Mouse (Mus musculus) midbrain, embryonic 13.5 days (tissue): ENCODE measurements around the gene Dnajc2. TPM values are rescaled to one million over a fixed set of nuclear protein-coding genes. Genes with fewer than 3 reads are reported as not detected.

Experiments used
- ATAC-seq: fragments of 200-750 bp; cut with Nextera tagmentation; 2 replicates; pipeline ENCODE4 v1.8.0; 2017; ENCODE audit warnings: mild to moderate bottlenecking, moderate TSS enrichment, moderate library complexity
- H3K27ac ChIP-seq: fragments of 300-500 bp; sonication (generic); 2 replicates; pipeline ENCODE4 v1.5.1; 2015; ENCODE audit warnings: inconsistent platforms, mild to moderate bottlenecking, moderate library complexity
- H3K27me3 ChIP-seq: fragments of 300-500 bp; sonication (generic); 2 replicates; pipeline ENCODE4 v1.6.1; 2015; ENCODE audit warnings: mild to moderate bottlenecking, inconsistent platforms
- H3K36me3 ChIP-seq: fragments of 300-500 bp; sonication (generic); 2 replicates; pipeline ENCODE4 v1.6.1; 2015; ENCODE audit warnings: mild to moderate bottlenecking, inconsistent platforms
- H3K4me1 ChIP-seq: fragments of 300-500 bp; sonication (generic); replicated peaks from 2 replicates; pipeline ENCODE4 v1.6.1; 2015; ENCODE audit warnings: inconsistent platforms
- H3K4me2 ChIP-seq: fragments of 300-500 bp; sonication (generic); replicated peaks from 2 replicates; pipeline ENCODE4 v1.6.1; 2015; ENCODE audit warnings: moderate library complexity, mild to moderate bottlenecking, inconsistent platforms
- H3K4me3 ChIP-seq: fragments of 300-500 bp; sonication (generic); replicated peaks from 2 replicates; pipeline ENCODE4 v1.5.1; 2015; ENCODE audit warnings: mild to moderate bottlenecking, inconsistent platforms
- H3K9ac ChIP-seq: fragments of 300-500 bp; sonication (generic); replicated peaks from 2 replicates; pipeline ENCODE4 v1.6.1; 2015; ENCODE audit warnings: mild to moderate bottlenecking, inconsistent platforms
- H3K9me3 ChIP-seq: fragments of 300-500 bp; sonication (generic); 2 replicates; pipeline ENCODE4 v1.6.1; 2016; ENCODE audit warnings: mild to moderate bottlenecking, inconsistent platforms
- WGBS: fragments of 180-500 bp; shearing (Covaris S2); methylation state at CpG from one replicate; pipeline ENCODE4 v1.1.7; 2015; 5-methylcytosine and 5-hydroxymethylcytosine counted together
- polyA plus RNA-seq: library from polyadenylated mRNA; unstranded; fragments of >200 nt; fragmentation: Nextera tagmentation; extraction: Ambion mirVana; gene quantifications from 2 replicates; pipeline ENCODE4 v1.2.1, GENCODE M21; 2015

The Dnajc2 gene
- polyA plus RNA-seq, 1 experiment from 2014 or later: 81.1 TPM

DNA sequence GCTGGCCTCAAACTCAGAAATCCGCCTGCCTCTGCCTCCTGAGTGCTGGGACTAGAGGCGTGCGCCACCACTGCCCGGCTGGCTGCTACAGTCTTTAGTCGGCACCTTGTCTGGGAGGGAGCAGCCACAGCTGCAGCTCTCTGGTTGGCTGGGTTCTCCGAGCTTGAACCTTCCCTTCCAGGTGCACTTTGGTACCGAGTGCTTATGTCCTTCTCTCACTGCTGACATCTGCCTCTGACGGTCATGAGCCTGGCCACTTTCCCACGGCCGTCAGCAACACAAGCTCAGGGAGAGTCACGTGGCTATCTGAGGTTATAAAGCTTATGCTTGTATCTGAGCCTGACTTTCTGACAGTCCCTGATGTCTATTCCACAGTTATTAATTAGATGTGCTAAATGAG lies 45.9 kb downstream of the Dnajc2 start:
- WGBS: 93% methylated on average over 11 of the region's 11 CpGs
- Histone ChIP-seq H3K27me3 (no peaks in the 10 kb centered on the region), H3K9me3 (no peaks in the 10 kb centered on the region), H3K4me1 (peaks cover 18% of the 10 kb centered on the region), H3K27ac (no peak overlapping the region), H3K4me2 (no peak overlapping the region), H3K36me3 (peaks cover 50% of the 10 kb centered on the region), H3K4me3 (no peak overlapping the region), H3K9ac (no peak overlapping the region)
- ATAC-seq: no peak

DNA sequence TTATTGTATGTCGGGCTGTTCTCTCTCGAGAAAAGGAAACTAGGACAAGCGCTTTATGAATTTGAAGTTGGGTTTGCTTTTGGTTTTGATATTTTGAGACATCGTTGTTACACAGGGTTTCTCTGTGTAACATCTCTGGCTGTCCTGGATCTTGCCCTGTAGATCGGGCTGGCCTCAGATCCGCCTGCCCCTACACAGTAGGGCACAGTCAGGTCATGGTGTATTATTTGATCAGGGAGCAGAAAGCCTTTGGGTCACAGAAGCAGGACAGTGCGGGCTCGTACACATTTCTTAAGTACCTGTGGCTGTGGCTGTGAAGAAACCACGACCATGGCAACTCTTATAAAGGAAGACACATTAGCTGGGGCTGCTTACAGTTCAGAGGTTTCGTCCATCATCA lies 47.4 kb downstream of the Dnajc2 start:
- no peak for ATAC-seq
- peak overlapping the region; percentile 80; the same call in 1 of the 2 replicates for H3K27ac ChIP-seq

DNA sequence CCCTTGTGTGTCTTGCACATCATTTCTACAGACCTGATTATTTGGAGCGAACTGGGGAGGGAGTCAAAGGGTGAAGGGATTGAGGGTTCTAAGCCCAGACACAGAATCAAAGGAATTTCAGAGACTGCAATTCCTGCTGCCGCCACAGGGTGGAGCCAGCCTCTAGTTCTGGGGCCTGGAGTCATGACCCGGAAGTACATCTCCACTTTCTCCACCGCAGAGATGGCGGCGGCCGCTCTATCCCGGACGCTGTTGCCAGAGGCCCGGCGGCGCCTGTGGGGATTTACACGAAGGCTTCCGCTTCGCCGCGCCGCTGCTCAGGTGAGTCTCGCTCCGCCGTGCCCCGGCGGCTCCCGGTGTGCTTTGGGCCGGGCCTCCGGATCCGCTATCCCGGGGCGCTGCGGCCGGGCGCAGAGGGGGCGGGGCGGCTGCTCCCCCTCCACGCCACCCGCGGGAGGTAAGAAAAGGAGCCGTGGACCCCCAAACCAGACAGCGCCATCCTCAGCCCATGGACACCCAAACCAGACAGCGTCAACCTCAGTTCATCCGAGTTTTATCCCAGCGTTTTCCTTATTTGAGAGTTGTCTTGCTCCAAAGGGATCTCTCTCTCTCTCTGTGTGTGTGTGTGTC lies 48.0 kb downstream of the Dnajc2 start, which contains the start of gene Pmpcb:
Gene Pmpcb, plus strand, starts transcription at position 186 of the 630 bp plus-strand sequence.
- Histone ChIP-seq H3K4me1 (peaks cover 39% of the 10 kb centered on the region), H3K9ac (peak within 1 kb of the TSS; percentile 91), H3K9me3 (no peaks in the 10 kb centered on the region), H3K4me2 (peak within 1 kb of the TSS; percentile 95), H3K36me3 (peaks cover 31% of the 10 kb centered on the region), H3K27me3 (no peaks in the 10 kb centered on the region), H3K4me3 (peak within 1 kb of the TSS; percentile 92), H3K27ac (peak within 1 kb of the TSS; percentile 80)
- under 1% methylated on average over 42 of the region's 42 CpGs for WGBS
- peak; percentile 77 for ATAC-seq

More for the DNA sequence above, 47.4 kb downstream of the Dnajc2 start:
- Histone ChIP-seq H3K4me2 (peak overlapping the region; percentile 95), H3K9ac (peak overlapping the region; percentile 91), H3K36me3 (peaks cover 35% of the 10 kb centered on the region), H3K4me3 (peak overlapping the region; percentile 92), H3K27me3 (no peaks in the 10 kb centered on the region), H3K9me3 (no peaks in the 10 kb centered on the region), H3K4me1 (peaks cover 33% of the 10 kb centered on the region)
- WGBS: 33% methylated on average over 10 of the region's 10 CpGs

DNA sequence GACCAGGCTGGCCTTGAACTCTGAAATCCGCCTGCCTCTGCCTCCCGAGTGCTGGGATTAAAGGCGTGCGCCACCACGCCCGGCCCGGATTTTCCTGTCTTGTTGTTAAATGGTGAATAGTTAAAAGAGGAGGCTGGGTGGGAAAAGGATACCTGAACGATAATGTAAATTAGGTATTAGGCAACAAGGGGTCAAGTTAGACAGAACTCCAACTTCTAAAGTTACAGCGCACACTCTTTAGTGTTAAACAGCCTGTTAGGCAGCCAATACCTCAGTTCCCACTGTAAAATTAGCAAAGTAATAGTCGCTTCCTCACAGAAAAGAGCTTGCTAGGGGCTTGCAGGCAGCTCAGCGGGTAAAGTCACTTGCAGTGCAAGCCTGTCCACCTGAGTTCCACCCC lies 49.0 kb downstream of the Dnajc2 start:
- Histone ChIP-seq H3K9me3 (no peaks in the 10 kb centered on the region), H3K4me3 (no peak overlapping the region), H3K27me3 (no peaks in the 10 kb centered on the region), H3K4me2 (no peak overlapping the region), H3K9ac (no peak overlapping the region), H3K4me1 (peaks cover 47% of the 10 kb centered on the region), H3K36me3 (peaks cover 21% of the 10 kb centered on the region), H3K27ac (no peak overlapping the region)
- no peak for ATAC-seq
- 87% methylated on average over 11 of the region's 11 CpGs for WGBS

DNA sequence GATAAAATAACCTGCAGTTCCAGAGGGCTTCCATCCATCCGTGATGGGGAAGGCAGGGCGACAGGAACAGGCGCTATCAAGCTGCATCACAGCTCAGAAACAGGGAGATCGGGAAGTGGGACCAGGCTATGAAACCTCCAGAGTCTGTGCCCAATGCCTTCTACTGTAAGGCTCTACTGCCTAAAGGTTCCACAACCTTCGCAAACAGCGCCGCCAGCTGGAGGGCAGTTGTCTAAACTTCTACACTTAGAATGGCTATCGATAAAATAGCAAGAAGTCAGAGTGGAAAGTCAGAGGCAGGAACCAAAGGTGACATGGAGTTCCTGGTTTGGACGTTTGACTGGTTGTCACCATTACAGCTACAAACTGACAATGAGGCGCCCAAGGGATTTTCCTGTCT lies 49.5 kb downstream of the Dnajc2 start:
- no peak for ATAC-seq
- 30% methylated on average over 10 of the region's 10 CpGs for WGBS
- no peak overlapping the region for H3K27ac ChIP-seq
- H3K4me2 ChIP-seq: no peak overlapping the region; the same call in 1 of the 2 replicates
- no peak overlapping the region for H3K9ac ChIP-seq
- no peaks in the 10 kb centered on the region for H3K9me3 ChIP-seq
- peaks cover 19% of the 10 kb centered on the region for H3K36me3 ChIP-seq
- H3K27me3 ChIP-seq: no peaks in the 10 kb centered on the region
- H3K4me1 ChIP-seq: peaks cover 47% of the 10 kb centered on the region
- 0 out of 2 replicates have a peak overlapping the region, but pooled peaks have one; percentile 12 for H3K4me3 ChIP-seq

DNA sequence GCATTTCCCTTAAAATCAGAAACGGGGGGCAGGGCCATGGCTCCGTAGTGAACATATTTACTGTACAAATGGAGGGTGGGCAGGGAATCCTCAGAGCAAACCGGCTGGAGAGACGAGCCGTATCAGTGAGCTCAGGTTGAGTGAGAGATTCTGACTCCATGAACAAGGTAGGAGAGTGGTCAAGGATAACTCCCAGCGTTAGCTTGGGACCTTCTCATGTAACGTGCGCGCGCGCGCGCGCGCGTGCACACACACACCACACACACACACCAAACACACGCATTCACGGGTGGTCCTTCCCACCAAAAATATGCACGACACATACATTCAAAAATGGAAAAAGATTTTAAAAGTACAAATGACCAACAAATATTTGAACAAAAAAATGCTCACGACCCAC lies 50.0 kb downstream of the Dnajc2 start:
- Histone ChIP-seq H3K9ac (no peak overlapping the region), H3K4me1 (peaks cover 47% of the 10 kb centered on the region), H3K27me3 (no peaks in the 10 kb centered on the region), H3K4me2 (no peak overlapping the region), H3K27ac (no peak overlapping the region), H3K9me3 (no peaks in the 10 kb centered on the region), H3K36me3 (peaks cover 14% of the 10 kb centered on the region), H3K4me3 (0 out of 2 replicates have a peak overlapping the region, but pooled peaks have one; percentile 12)
- ATAC-seq: no peak
- WGBS: 67% methylated on average over 20 of the region's 20 CpGs

DNA sequence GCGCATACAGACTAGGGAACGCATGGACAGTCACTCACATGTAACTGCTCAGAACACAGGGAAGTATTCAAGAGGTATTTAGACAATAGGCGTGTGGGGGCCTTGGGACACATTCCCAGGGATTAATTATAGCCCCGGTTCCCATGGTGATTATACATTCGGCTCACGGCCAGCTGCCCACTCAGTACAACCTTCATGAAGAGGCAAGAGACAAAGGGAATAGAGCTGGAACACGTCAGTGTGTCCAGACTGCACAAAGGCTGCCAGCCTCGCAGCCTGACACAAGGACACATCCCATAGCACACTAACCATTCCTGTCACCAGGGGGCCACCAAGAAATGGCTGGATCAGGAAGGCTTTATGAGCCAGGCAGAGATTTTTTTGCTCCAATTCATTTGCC lies 52.1 kb downstream of the Dnajc2 start:
- Histone ChIP-seq H3K9me3 (no peaks in the 10 kb centered on the region), H3K27ac (peak overlapping the region; percentile 90), H3K4me1 (peaks cover 38% of the 10 kb centered on the region), H3K27me3 (no peaks in the 10 kb centered on the region), H3K9ac (no peak overlapping the region), H3K36me3 (no peaks in the 10 kb centered on the region), H3K4me2 (peak overlapping the region; percentile 11; the same call in 1 of the 2 replicates), H3K4me3 (no peak overlapping the region)
- WGBS: 6% methylated on average over 8 of the region's 8 CpGs
- peak; percentile 94 for ATAC-seq

DNA sequence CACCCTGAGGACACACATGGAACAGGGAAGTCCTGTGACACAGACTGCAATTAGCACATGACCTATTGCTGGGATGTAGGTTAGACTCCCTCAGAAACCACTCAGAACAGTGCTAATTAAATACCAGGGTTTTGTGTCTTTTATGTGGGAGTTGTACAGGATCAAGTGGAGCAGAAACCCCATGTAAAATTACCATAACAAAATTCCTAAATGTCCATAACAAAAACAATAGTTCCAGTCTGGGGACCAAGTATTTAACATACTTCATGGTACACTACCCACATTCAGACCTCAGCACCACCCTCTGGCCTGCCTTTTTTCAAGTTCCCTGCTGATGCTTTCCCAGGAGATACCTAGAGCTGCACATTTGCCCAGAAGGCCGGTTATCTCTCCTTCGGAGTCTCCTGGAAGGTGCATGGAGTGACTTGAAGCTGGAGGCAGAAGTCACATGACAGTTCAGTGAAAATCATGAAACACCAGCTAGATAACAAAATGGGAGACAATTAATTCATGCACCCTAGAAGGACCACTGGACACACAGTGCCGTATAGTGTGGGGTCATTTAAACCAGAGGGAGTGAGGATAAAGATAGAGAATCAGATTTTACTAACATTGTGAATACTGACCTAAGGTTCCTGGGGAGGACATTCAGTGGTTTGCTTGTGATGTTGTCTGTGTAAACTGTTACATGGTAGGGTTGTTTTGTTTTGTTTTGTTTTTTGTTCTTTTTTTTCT lies 52.7 kb downstream of the Dnajc2 start:
- Histone ChIP-seq H3K9me3 (no peaks in the 10 kb centered on the region), H3K4me1 (peaks cover 34% of the 10 kb centered on the region), H3K4me2 (peak overlapping the region; percentile 11), H3K36me3 (no peaks in the 10 kb centered on the region), H3K27me3 (no peaks in the 10 kb centered on the region), H3K4me3 (no peak overlapping the region), H3K27ac (peak overlapping the region; percentile 90), H3K9ac (no peak overlapping the region)
- 10% methylated on average over 3 of the region's 3 CpGs for WGBS
- ATAC-seq: peak; percentile 49

DNA sequence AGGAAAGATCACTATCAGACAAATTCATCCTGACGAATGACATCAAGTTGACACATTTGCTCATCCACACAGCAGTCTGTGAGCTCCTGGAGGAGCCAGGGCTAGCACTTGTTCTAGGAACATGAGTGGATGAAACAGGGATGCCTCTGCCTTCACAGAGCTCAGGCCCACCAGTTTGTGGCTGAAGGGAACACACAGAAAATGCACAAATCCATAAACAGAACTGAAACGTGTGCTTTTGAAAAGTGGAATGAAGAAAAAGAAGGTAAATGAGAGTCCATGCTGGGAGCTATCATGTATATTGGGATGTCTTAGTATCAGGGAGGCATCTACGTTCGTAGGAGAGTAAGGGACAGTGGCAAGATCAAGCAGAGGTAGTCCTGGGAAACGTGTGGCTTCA lies 55.9 kb downstream of the Dnajc2 start:
- ATAC-seq: no peak
- no peak overlapping the region for H3K27ac ChIP-seq

DNA sequence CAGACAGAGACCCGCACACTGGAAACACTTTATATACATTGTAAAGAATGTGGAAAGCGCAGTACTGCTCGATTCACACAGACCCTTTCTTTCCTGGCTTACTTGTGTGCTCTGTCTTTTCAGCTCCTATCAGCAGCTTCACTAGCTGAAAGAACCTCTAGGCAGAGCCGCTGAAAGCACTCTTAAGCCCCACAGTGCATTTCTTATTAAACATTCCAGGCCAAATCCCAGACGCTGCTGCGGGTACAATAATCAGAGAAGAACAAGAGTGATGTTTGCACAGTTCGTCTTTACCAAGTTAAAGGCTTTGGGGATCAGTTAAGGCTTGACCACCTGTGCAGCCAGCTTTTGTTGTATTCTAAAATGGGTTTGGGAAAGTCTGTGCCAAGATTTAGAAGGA lies 60.2 kb downstream of the Dnajc2 start:
- Histone ChIP-seq H3K4me2 (no peak overlapping the region), H3K4me1 (peaks cover 22% of the 10 kb centered on the region), H3K9ac (peak overlapping the region; percentile 41; the same call in 1 of the 2 replicates), H3K9me3 (no peaks in the 10 kb centered on the region), H3K27me3 (no peaks in the 10 kb centered on the region), H3K27ac (peak overlapping the region; percentile 87), H3K4me3 (no peak overlapping the region), H3K36me3 (no peaks in the 10 kb centered on the region)
- 8% methylated on average over 7 of the region's 7 CpGs for WGBS
- ATAC-seq: peak; percentile 80

More for the DNA sequence above, 55.9 kb downstream of the Dnajc2 start:
- no peak overlapping the region for H3K4me2 ChIP-seq
- H3K4me1 ChIP-seq: peaks cover 43% of the 10 kb centered on the region
- no peaks in the 10 kb centered on the region for H3K9me3 ChIP-seq
- H3K36me3 ChIP-seq: no peaks in the 10 kb centered on the region
- no peaks in the 10 kb centered on the region for H3K27me3 ChIP-seq
- 89% methylated on average over 5 of the region's 5 CpGs for whole genome bisulfite sequencing
- no peak overlapping the region for H3K9ac ChIP-seq
- H3K4me3 ChIP-seq: no peak overlapping the region

DNA sequence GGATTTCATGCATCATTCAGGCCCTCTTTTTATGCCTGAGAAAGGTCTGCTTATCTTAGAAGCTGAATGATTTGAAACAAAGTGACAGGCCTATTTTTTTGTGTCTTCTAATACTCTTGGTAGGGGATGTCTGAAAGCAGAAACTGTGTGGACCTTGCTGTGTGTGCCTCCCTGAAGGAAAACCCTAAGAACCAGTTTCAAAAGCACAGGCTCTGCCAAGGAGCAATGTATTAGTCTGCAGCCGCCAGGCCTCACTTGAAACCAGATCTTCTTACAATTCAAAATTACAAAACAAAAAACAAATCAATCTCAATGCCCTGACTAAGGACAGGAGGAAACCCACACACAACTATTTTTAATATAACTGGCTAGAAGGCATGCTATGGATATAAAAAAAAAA lies 60.6 kb downstream of the Dnajc2 start:
- no peaks in the 10 kb centered on the region for H3K9me3 ChIP-seq
- no peak overlapping the region for H3K4me3 ChIP-seq
- peak overlapping the region; percentile 87 for H3K27ac ChIP-seq
- no peak for ATAC-seq
- 16% methylated on average over 1 of the region's 1 CpGs for WGBS
- peak overlapping the region; percentile 41 for H3K9ac ChIP-seq
- H3K4me1 ChIP-seq: peaks cover 22% of the 10 kb centered on the region
- no peaks in the 10 kb centered on the region for H3K27me3 ChIP-seq
- H3K36me3 ChIP-seq: no peaks in the 10 kb centered on the region
- no peak overlapping the region for H3K4me2 ChIP-seq

DNA sequence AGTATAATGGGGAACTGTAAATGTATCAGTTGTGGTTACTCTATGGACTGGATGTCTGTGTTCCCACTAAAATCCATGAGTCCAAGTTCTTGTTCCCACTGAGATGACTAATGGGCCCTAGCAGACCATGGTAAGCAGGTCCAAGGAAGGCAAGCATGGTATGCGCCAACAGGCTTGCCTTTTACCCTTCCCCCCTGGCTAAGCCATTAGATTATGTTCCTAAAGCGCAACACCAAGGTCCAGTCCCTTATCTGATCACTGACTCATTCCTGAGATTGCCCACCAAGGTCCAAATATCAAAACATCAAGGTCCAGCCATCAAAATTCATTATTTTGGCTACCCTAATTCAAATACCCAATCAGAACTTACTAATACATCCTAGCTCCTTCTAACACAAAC lies 65.8 kb downstream of the Dnajc2 start:
- no peak overlapping the region for H3K4me2 ChIP-seq
- H3K27ac ChIP-seq: no peak overlapping the region
- 93% methylated on average over 2 of the region's 2 CpGs for WGBS
- H3K4me3 ChIP-seq: no peak overlapping the region
- no peaks in the 10 kb centered on the region for H3K27me3 ChIP-seq
- no peak for ATAC-seq
- H3K9ac ChIP-seq: no peak overlapping the region
- H3K36me3 ChIP-seq: no peaks in the 10 kb centered on the region
- peaks cover 9% of the 10 kb centered on the region; the same call in 1 of the 2 replicates for H3K4me1 ChIP-seq
- H3K9me3 ChIP-seq: no peaks in the 10 kb centered on the region
